Comparison of ENCODE assay signal across 10 mouse cellular contexts in the genomic region with DNA sequence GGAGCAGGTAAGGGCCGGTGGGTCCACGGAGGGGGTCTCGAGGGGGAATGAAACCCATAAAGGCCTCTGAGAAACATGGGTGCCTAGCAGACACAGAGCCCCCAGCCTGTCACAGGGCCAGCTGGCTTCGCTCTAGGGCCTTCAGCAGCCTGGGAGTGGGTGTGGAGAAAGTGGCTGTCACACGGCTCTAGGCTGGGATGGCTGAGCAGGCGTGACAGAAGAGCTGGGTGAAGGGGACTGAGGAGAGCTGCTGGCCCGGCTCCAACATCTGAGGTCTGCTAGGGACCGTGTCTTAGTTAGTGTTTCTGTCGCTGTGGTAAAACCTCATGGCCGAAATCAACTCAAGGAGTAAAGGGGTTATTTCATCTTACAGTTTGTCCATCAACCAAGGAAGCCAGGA. TPM values are rescaled to one million over a fixed set of nuclear protein-coding genes. Genes with fewer than 3 reads are reported as not detected.
DNase-seq lines count a peak whose midpoint lies in the region; ATAC-seq and TF ChIP-seq lines count a peak whose summit lies in the region.
"Had no signal": no experiment of that assay in that cellular context is flagged by ENCODE, and none has a peak within 500 bp of the region (broad histone marks: within the 10 kb centered on the region; RNA-seq: fewer than 3 reads in every experiment).

No protein-coding gene starts in this region.

- H3K27me3 ChIP-seq in heart, embryonic 14.5 days (ENCODE audit: control insufficient read depth, insufficient read depth, low read length), result peaks cover 30% of the 10 kb centered on the region
- peaks cover 4% of the 10 kb centered on the region; the same call in 1 of the 2 replicates for H3K27me3 ChIP-seq in midbrain, embryonic 13.5 days
- H3K27me3 ChIP-seq in midbrain, embryonic 11.5 days (ENCODE audit: control insufficient read depth, insufficient read depth, low read length), result no peaks in the 10 kb centered on the region
- H3K27me3 ChIP-seq in hindbrain, postnatal 0 days (ENCODE audit: insufficient read depth, low read length), result no peaks in the 10 kb centered on the region
- H3K27me3 ChIP-seq in stomach, embryonic 15.5 days (replicated peaks), result peaks cover 16% of the 10 kb centered on the region

- intact Hi-C loops in heart, postnatal 14 days (cut with DNase I), result no loop called here

- WGBS in heart, embryonic 14.5 days, result 36% methylated on average over 10 of the region's 10 CpGs
- 72% methylated on average over 10 of the region's 10 CpGs for WGBS in midbrain, embryonic 13.5 days
- 81% methylated on average over 10 of the region's 10 CpGs for WGBS in midbrain, embryonic 11.5 days
- WGBS in hindbrain, postnatal 0 days, result 46% methylated on average over 10 of the region's 10 CpGs
- WGBS in stomach, embryonic 15.5 days, result 59% methylated on average over 10 of the region's 10 CpGs

- no peak overlapping the region for H3K4me2 ChIP-seq in heart, embryonic 14.5 days (ENCODE audit: low read length)
- H3K4me2 ChIP-seq in midbrain, embryonic 13.5 days (replicated peaks), result no peak overlapping the region
- H3K4me2 ChIP-seq in midbrain, embryonic 11.5 days, result no peak overlapping the region
- H3K4me2 ChIP-seq in hindbrain, postnatal 0 days (ENCODE audit: low read depth, low read length), result no peak overlapping the region
- H3K4me2 ChIP-seq in stomach, embryonic 15.5 days, result no peak overlapping the region

- peak; percentile 25; the same call in 1 of the 2 replicates for ATAC-seq in heart, embryonic 14.5 days (ENCODE audit: insufficient number of reproducible peaks, insufficient read depth, low FRiP score, low read depth)
- ATAC-seq in midbrain, embryonic 13.5 days, result peak; percentile 60; the same call in 1 of the 2 replicates
- ATAC-seq in midbrain, embryonic 11.5 days (ENCODE audit: low FRiP score), result no peak
- ATAC-seq in hindbrain, postnatal 0 days, result peak; percentile 59
- ATAC-seq in stomach, embryonic 15.5 days (ENCODE audit: insufficient read depth, low FRiP score, low read depth), result peak; percentile 53; the same call in 1 of the 2 replicates

- H3K4me3 ChIP-seq in heart, embryonic 14.5 days (ENCODE audit: control insufficient read depth in 1 of 2, insufficient read depth in 1 of 2, low read depth in 1 of 2, low read length in 2 of 2), result no peak overlapping the region
- H3K4me3 ChIP-seq in midbrain, embryonic 13.5 days (replicated peaks), result no peak overlapping the region
- H3K4me3 ChIP-seq in midbrain, embryonic 11.5 days (ENCODE audit: low read depth, low read length), result no peak overlapping the region
- H3K4me3 ChIP-seq in hindbrain, postnatal 0 days (ENCODE audit: low read length), result no peak overlapping the region
- no peak overlapping the region for H3K4me3 ChIP-seq in stomach, embryonic 15.5 days (replicated peaks)
- H3K4me3 ChIP-seq: heart, adult 2 months had no signal

- TF ChIP-seq CTCF in hindbrain, postnatal 0 days (IDR thresholded peaks at IDR 0.05; ENCODE audit: low read depth), result no peak

- no peaks in the 10 kb centered on the region for H3K9me3 ChIP-seq in heart, embryonic 14.5 days (ENCODE audit: control insufficient read depth, low read length)
- H3K9me3 ChIP-seq in midbrain, embryonic 13.5 days, result no peaks in the 10 kb centered on the region
- no peaks in the 10 kb centered on the region for H3K9me3 ChIP-seq in midbrain, embryonic 11.5 days (ENCODE audit: control insufficient read depth, low read length)
- H3K9me3 ChIP-seq in hindbrain, postnatal 0 days (ENCODE audit: low read length), result no peaks in the 10 kb centered on the region
- no peaks in the 10 kb centered on the region for H3K9me3 ChIP-seq in stomach, embryonic 15.5 days

- H3K27ac ChIP-seq in heart, embryonic 14.5 days (replicated peaks in 1 of 2; ENCODE audit: control insufficient read depth in 1 of 2, insufficient read depth in 1 of 2, low read depth in 2 of 2, low read length in 2 of 2), result peak overlapping the region; percentile 55 to 64
- peak overlapping the region; percentile 22; the same call in 1 of the 2 replicates for H3K27ac ChIP-seq in midbrain, embryonic 13.5 days
- no peak overlapping the region for H3K27ac ChIP-seq in midbrain, embryonic 11.5 days (ENCODE audit: low read depth, low read length)
- peak overlapping the region; percentile 23; the same call in 1 of the 2 replicates for H3K27ac ChIP-seq in hindbrain, postnatal 0 days
- no peak overlapping the region for H3K27ac ChIP-seq in stomach, embryonic 15.5 days
- H3K27ac ChIP-seq: heart, adult 2 months had no signal

- no peak overlapping the region for H3K9ac ChIP-seq in heart, embryonic 14.5 days (ENCODE audit: low read length)
- H3K9ac ChIP-seq in midbrain, embryonic 13.5 days (replicated peaks), result no peak overlapping the region
- no peak overlapping the region for H3K9ac ChIP-seq in midbrain, embryonic 11.5 days (ENCODE audit: low read length)
- no peak overlapping the region for H3K9ac ChIP-seq in hindbrain, postnatal 0 days (replicated peaks; ENCODE audit: low read length)
- no peak overlapping the region for H3K9ac ChIP-seq in stomach, embryonic 15.5 days

- H3K4me1 ChIP-seq in heart, embryonic 14.5 days (ENCODE audit: control insufficient read depth in 2 of 2, insufficient read depth in 2 of 2, low read length in 2 of 2), result peaks cover 21 to 22% of the 10 kb centered on the region in 2 experiments
- H3K4me1 ChIP-seq in midbrain, embryonic 13.5 days (replicated peaks), result peaks cover 31% of the 10 kb centered on the region
- peaks cover 3% of the 10 kb centered on the region; the same call in 1 of the 2 replicates for H3K4me1 ChIP-seq in midbrain, embryonic 11.5 days (ENCODE audit: control insufficient read depth, insufficient read depth, low read length)
- 0 out of 2 replicates have a peak, but pooled peaks cover 4% of the 10 kb centered on the region for H3K4me1 ChIP-seq in hindbrain, postnatal 0 days (ENCODE audit: insufficient read depth, low read length)
- peaks cover 7% of the 10 kb centered on the region for H3K4me1 ChIP-seq in stomach, embryonic 15.5 days

- DNase-seq in heart, postnatal 14 days, result no peak
- no peak for DNase-seq in midbrain, embryonic 11.5 days (ENCODE audit: low spot score, missing footprints)
- peak; percentile 61 for DNase-seq in hindbrain, postnatal 0 days (ENCODE audit: low spot score)
- DNase-seq in cerebellum, adult 9-10 months, result no peak
- DNase-seq in thymus, postnatal 14 days, result no peak
- DNase-seq: heart, adult 2 months had no signal

- H3K36me3 ChIP-seq in heart, embryonic 14.5 days (ENCODE audit: control insufficient read depth, insufficient read depth, low read length), result no peaks in the 10 kb centered on the region
- H3K36me3 ChIP-seq in midbrain, embryonic 13.5 days, result 0 out of 2 replicates have a peak, but pooled peaks cover 13% of the 10 kb centered on the region
- no peaks in the 10 kb centered on the region for H3K36me3 ChIP-seq in midbrain, embryonic 11.5 days (ENCODE audit: control insufficient read depth, insufficient read depth, low read length)
- H3K36me3 ChIP-seq in hindbrain, postnatal 0 days (ENCODE audit: insufficient read depth, low read length), result no peaks in the 10 kb centered on the region
- H3K36me3 ChIP-seq in stomach, embryonic 15.5 days, result no peaks in the 10 kb centered on the region

RNA-seq across cellular contexts. Expression of a gene that starts 17.5 kb away (rescaled TPM):
- polyA plus RNA-seq in heart, embryonic 14.5 days (2014; fragmentation: Nextera tagmentation; extraction: Ambion mirVana), result 1.7 and 2.6 TPM in 2 replicates
- 1 to 10 TPM; 2.2 to 2.3 TPM for total RNA-seq in heart, postnatal 14 days (2021)
- 7.0 and 11.0 TPM in 2 replicates for polyA plus RNA-seq in midbrain, embryonic 13.5 days (2015; fragmentation: Nextera tagmentation; extraction: Ambion mirVana)
- polyA plus RNA-seq in midbrain, embryonic 11.5 days (2014; fragmentation: Nextera tagmentation; extraction: Ambion mirVana), result 2.3 and 3.0 TPM in 2 replicates
- total RNA-seq in hindbrain, postnatal 0 days (2014; rRNA removed), result 306 and 313 TPM in 2 replicates
- polyA plus RNA-seq in hindbrain, postnatal 0 days (2015; fragmentation: Nextera tagmentation; extraction: Ambion mirVana), result 14.3 and 15.9 TPM in 2 replicates
- 2.8 and 3.8 TPM in 2 replicates for polyA plus RNA-seq in stomach, embryonic 15.5 days (2015; fragmentation: Nextera tagmentation; extraction: Ambion mirVana)

RNA-seq across cellular contexts. Expression of a gene that starts 45.5 kb away (rescaled TPM):
- polyA plus RNA-seq in heart, embryonic 14.5 days (2014; fragmentation: Nextera tagmentation; extraction: Ambion mirVana), result 27.9 and 37.1 TPM in 2 replicates
- 10 to 100 TPM; 13.9 to 19.7 TPM for total RNA-seq in heart, postnatal 14 days (2021)
- 2.9 and 3.4 TPM in 2 replicates for polyA plus RNA-seq in midbrain, embryonic 13.5 days (2015; fragmentation: Nextera tagmentation; extraction: Ambion mirVana)
- polyA plus RNA-seq in midbrain, embryonic 11.5 days (2014; fragmentation: Nextera tagmentation; extraction: Ambion mirVana), result 5.8 and 6.9 TPM in 2 replicates
- 19.9 and 21.5 TPM in 2 replicates for total RNA-seq in hindbrain, postnatal 0 days (2014; rRNA removed)
- polyA plus RNA-seq in hindbrain, postnatal 0 days (2015; fragmentation: Nextera tagmentation; extraction: Ambion mirVana), result 13.1 and 13.8 TPM in 2 replicates
- 91.5 and 93.3 TPM in 2 replicates for polyA plus RNA-seq in stomach, embryonic 15.5 days (2015; fragmentation: Nextera tagmentation; extraction: Ambion mirVana)
- total RNA-seq: CH12.LX had no signal

Comparison
In these comparisons a context has a peak if more than half of its experiments do, and no peak if none do; other contexts are left out.
1. H3K27ac ChIP-seq: peak in heart, embryonic 14.5 days (2 of 2), midbrain, embryonic 13.5 days (single experiment) and hindbrain, postnatal 0 days (single experiment); none in midbrain, embryonic 11.5 days (single experiment) and stomach, embryonic 15.5 days (single experiment).